Mouse (Mus musculus) neural tube, embryonic 13.5 days (tissue): Measurements from ENCODE around the gene Taldo1. TPM values are rescaled to one million over a fixed set of nuclear protein-coding genes. Genes with fewer than 3 reads are reported as not detected.
A peak's percentile ranks its signal among the peaks of the same experiment; 100 is the strongest.

Source experiments
- ATAC-seq: fragments of 200-750 bp; cut with Nextera tagmentation; 2 replicates; pipeline ENCODE4 v1.8.0; 2017; ENCODE audit warnings: low read depth, mild to moderate bottlenecking, moderate TSS enrichment, moderate library complexity
- H3K27ac ChIP-seq: fragments of 300-500 bp; sonication (generic); replicated peaks from 2 replicates; pipeline ENCODE4 v1.5.1; 2015; ENCODE audit warnings: moderate library complexity, mild to moderate bottlenecking, inconsistent platforms
- H3K27me3 ChIP-seq: fragments of 300-500 bp; sonication (generic); 2 replicates; pipeline ENCODE4 v1.6.1; 2015; ENCODE audit warnings: mild to moderate bottlenecking, inconsistent platforms
- H3K36me3 ChIP-seq: fragments of 300-500 bp; sonication (generic); 2 replicates; pipeline ENCODE4 v1.6.1; 2015; ENCODE audit warnings: mild to moderate bottlenecking, inconsistent platforms
- H3K4me1 ChIP-seq: fragments of 300-500 bp; sonication (generic); replicated peaks from 2 replicates; pipeline ENCODE4 v1.6.1; 2015; ENCODE audit warnings: inconsistent platforms
- H3K4me2 ChIP-seq: fragments of 300-500 bp; sonication (generic); 2 replicates; pipeline ENCODE4 v1.6.1; 2015; ENCODE audit warnings: inconsistent platforms, mild to moderate bottlenecking, moderate library complexity
- H3K4me3 ChIP-seq: fragments of 300-500 bp; sonication (generic); 2 replicates; pipeline ENCODE4 v1.5.1; 2015; ENCODE audit warnings: mild to moderate bottlenecking, inconsistent platforms
- H3K9ac ChIP-seq: fragments of 300-500 bp; sonication (generic); 2 replicates; pipeline ENCODE4 v1.6.1; 2015; ENCODE audit warnings: moderate library complexity, mild to moderate bottlenecking, inconsistent platforms
- H3K9me3 ChIP-seq: fragments of 300-500 bp; sonication (generic); 2 replicates; pipeline ENCODE4 v1.6.1; 2016; ENCODE audit warnings: inconsistent platforms
- WGBS: fragments of 180-500 bp; shearing (Covaris S2); methylation state at CpG from one replicate; pipeline ENCODE4 v1.1.7; 2015; 5-methylcytosine and 5-hydroxymethylcytosine counted together
- polyA plus RNA-seq: library from polyadenylated mRNA; unstranded; fragments of >200 nt; fragmentation: Nextera tagmentation; extraction: Ambion mirVana; gene quantifications from 2 replicates; pipeline ENCODE4 v1.2.1, GENCODE M21; 2015

Gene Taldo1
- polyA plus RNA-seq, 1 experiment from 2014 or later: 340 TPM

DNA sequence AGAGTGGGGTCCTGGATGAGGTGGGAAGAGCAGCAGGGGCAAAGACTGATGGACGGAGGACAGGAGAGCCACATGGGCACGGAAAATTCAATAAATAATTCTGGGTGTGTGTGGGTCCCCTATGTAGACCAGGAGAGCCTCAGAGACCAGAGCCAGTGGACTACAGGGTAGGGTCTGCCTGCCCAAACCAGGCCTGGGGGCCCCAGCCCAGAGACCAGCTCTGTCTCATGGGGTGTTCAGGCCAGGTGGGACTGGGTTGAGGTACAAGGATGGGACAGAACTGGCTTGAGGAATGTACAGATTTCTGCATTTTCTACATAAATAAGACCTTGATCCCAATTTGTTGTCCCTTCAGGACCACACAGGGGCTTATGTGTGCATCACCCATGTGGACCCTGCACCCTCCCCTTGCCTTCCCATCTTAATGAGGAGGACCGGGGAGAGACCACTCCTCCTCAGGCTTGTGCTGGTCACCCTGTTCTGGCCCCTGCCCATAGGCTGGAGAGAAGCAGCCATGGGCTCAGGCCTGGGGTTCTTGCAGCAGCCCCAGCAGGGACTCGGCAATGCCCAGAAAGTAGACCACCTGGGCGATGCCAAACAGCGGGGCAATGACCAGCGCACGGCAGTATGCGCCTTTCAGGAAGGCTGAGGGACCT, 38.7 kb downstream of the Taldo1 start:
- Histone ChIP-seq H3K27me3 (no peaks in the 10 kb centered on the region), H3K4me2 (no peak overlapping the region), H3K27ac (no peak overlapping the region), H3K9me3 (no peaks in the 10 kb centered on the region), H3K9ac (no peak overlapping the region), H3K4me3 (no peak overlapping the region), H3K36me3 (peaks cover 55% of the 10 kb centered on the region), H3K4me1 (peaks cover 58% of the 10 kb centered on the region)
- 94% methylated on average over 9 of the region's 9 CpGs for WGBS
- no peak for ATAC-seq

DNA sequence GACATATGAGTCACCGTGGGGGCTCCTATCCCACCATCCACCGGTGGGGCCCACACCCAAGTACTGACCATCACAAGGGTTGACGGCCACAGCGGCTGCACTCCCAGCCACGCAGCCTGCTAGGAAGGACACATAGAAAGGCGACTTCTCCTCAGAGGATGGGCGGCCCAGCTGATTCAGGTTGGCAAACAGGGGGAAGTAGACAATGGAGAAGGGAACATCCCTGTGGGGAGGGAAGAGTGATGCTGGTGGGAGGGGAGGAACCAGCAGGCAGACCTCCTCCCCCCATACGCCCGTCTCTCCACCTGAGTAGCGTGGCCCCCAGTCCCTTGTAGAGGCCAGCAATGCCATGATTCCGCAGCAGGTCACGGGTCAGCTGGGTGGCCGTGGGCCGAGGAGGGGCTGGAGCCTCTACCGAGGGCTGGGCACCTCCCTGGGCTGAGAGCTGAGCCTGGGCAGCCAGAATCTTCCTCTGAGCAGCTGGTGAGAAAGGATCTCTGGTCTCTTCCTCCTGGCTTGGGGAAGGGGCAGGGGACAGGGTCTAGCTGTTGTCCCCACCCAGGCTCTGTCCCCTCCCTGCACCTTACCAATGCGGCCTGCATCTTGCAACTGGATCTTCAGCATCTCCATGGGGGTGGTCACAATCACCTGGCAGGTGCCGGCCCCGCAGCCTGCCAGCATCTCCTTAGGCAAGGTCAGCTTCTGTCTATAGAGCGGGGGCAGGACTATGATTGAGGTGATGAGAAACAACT, 39.6 kb downstream of the Taldo1 start:
- H3K4me2 ChIP-seq: no peak overlapping the region
- H3K27me3 ChIP-seq: no peaks in the 10 kb centered on the region
- H3K4me3 ChIP-seq: no peak overlapping the region
- no peak for ATAC-seq
- H3K9me3 ChIP-seq: no peaks in the 10 kb centered on the region
- H3K27ac ChIP-seq: no peak overlapping the region
- peaks cover 67% of the 10 kb centered on the region for H3K4me1 ChIP-seq
- H3K36me3 ChIP-seq: peaks cover 51% of the 10 kb centered on the region
- H3K9ac ChIP-seq: no peak overlapping the region
- WGBS: 94% methylated on average over 19 of the region's 19 CpGs

DNA sequence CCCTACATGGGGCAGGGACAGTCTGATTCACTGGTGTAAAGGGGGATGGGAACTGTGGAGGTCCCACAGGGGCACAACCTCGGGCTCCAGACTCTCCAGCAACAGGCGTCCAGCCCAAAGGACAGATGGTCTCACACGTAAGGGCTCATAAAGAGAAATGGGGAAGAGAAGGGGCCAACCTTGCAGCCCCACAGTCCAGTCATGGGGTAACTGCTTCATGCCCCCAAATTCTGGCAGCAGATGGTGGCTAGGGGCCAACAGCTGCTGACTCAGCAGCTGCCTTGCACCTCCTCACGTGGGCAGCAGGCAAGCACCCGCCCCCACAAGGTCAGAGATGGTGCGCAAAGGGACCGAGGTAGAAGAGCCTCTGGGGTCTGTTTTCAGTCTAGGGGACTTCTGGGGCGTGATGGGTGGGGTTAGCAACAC, 40.2 kb downstream of the Taldo1 start:
- no peak for ATAC-seq
- H3K4me1 ChIP-seq: peaks cover 73% of the 10 kb centered on the region
- H3K9me3 ChIP-seq: no peaks in the 10 kb centered on the region
- H3K27ac ChIP-seq: no peak overlapping the region
- 86% methylated on average over 8 of the region's 8 CpGs for WGBS
- H3K27me3 ChIP-seq: no peaks in the 10 kb centered on the region
- H3K36me3 ChIP-seq: peaks cover 45% of the 10 kb centered on the region
- 0 out of 2 replicates have a peak overlapping the region, but pooled peaks have one; percentile 86 for H3K9ac ChIP-seq
- H3K4me2 ChIP-seq: no peak overlapping the region
- no peak overlapping the region for H3K4me3 ChIP-seq

DNA sequence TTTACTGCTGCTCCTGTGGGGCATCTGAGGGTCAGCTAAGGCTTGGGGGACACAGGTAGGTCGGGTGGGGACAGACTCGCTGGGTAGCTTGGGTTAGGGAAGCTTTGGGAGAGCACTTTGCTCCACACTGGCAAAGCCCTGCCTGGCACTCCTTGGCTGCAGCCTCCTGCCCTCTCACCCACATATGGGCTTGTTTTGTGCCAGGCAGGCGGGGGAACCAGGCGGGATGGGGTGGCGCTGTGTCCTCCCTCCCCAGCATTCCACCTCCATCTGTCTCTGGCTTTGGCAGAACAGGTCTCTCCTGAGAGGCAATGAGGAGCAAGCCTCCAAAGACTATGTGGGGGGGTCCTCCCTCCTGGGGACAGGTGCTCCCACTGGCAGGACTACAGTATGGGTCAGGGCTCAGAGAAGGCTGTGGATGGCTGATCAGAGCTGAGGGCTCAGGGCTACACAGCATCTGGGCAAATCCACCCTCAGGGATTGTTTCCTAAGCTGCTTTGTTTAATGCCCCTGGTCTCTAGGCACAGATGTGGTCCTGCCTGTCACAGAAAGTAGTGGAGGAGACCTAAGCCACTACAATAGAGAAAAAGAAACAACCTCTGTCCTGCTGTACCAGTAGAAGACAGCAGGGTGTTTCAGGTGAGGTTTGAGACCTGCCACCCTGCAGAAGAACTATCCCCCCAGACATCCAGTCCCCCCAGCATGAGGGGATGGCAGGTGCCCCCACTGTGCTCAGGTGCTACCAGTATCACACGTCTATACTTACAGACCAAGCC, 40.9 kb downstream of the Taldo1 start:
- WGBS: 86% methylated on average over 6 of the region's 6 CpGs
- H3K27ac ChIP-seq: no peak overlapping the region
- no peak for ATAC-seq

GRCm38 (mm10) chr7:141433517-141434400, 41.8 kb downstream of the Taldo1 start:
- Histone ChIP-seq H3K4me3 (peak overlapping the region; percentile 64), H3K27me3 (no peaks in the 10 kb centered on the region), H3K27ac (peak overlapping the region; percentile 86), H3K36me3 (peaks cover 40% of the 10 kb centered on the region), H3K9ac (peak overlapping the region; percentile 86), H3K4me1 (peaks cover 69% of the 10 kb centered on the region), H3K4me2 (peak overlapping the region; percentile 95), H3K9me3 (no peaks in the 10 kb centered on the region)
- no peak for ATAC-seq
- 75% methylated on average over 15 of the region's 15 CpGs for WGBS

More for the DNA sequence above, 40.9 kb downstream of the Taldo1 start:
- Histone ChIP-seq H3K36me3 (peaks cover 40% of the 10 kb centered on the region), H3K27me3 (no peaks in the 10 kb centered on the region), H3K4me2 (peak overlapping the region; percentile 95), H3K4me1 (peaks cover 77% of the 10 kb centered on the region), H3K9ac (peak overlapping the region; percentile 86), H3K4me3 (peak overlapping the region; percentile 64; the same call in 1 of the 2 replicates), H3K9me3 (no peaks in the 10 kb centered on the region)

DNA sequence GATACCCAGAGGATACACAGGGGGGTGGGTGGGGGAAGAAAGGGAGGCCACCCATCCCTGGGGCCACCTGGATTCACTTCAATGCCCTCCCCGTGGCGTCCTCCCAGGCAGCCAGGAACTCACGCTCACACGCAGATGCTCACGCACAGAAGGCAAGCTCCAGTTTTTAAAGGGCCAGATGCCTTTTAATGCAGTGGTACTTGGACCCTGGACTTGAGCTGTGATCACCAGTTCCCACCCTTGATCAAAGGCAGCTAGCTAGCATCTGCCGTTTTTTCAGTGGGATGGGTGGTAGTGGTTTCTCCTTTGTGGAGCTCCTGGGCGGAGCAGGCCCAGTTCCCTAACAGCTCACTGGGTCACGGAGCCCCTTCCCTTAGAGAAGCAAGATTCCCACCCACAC, 42.5 kb downstream of the Taldo1 start:
- Histone ChIP-seq H3K9me3 (no peaks in the 10 kb centered on the region), H3K4me1 (peaks cover 62% of the 10 kb centered on the region), H3K4me3 (peak overlapping the region; percentile 64), H3K4me2 (peak overlapping the region; percentile 95), H3K9ac (peak overlapping the region; percentile 86), H3K36me3 (peaks cover 40% of the 10 kb centered on the region), H3K27ac (peak overlapping the region; percentile 86), H3K27me3 (no peaks in the 10 kb centered on the region)
- WGBS: 9% methylated on average over 8 of the region's 8 CpGs
- ATAC-seq: 0 out of 2 replicates have a peak, but pooled peaks have one; percentile 9

GRCm38 (mm10) chr7:141435129-141435855, 43.3 kb downstream of the Taldo1 start:
- ATAC-seq: 0 out of 2 replicates have a peak, but pooled peaks have one; percentile 2
- Histone ChIP-seq H3K27ac (peak overlapping the region; percentile 86), H3K9me3 (no peaks in the 10 kb centered on the region), H3K4me3 (peak overlapping the region; percentile 64), H3K4me2 (peak overlapping the region; percentile 95), H3K27me3 (no peaks in the 10 kb centered on the region), H3K9ac (peak overlapping the region; percentile 86), H3K4me1 (peaks cover 54% of the 10 kb centered on the region), H3K36me3 (peaks cover 36% of the 10 kb centered on the region)
- whole genome bisulfite sequencing: 3% methylated on average over 17 of the region's 17 CpGs

DNA sequence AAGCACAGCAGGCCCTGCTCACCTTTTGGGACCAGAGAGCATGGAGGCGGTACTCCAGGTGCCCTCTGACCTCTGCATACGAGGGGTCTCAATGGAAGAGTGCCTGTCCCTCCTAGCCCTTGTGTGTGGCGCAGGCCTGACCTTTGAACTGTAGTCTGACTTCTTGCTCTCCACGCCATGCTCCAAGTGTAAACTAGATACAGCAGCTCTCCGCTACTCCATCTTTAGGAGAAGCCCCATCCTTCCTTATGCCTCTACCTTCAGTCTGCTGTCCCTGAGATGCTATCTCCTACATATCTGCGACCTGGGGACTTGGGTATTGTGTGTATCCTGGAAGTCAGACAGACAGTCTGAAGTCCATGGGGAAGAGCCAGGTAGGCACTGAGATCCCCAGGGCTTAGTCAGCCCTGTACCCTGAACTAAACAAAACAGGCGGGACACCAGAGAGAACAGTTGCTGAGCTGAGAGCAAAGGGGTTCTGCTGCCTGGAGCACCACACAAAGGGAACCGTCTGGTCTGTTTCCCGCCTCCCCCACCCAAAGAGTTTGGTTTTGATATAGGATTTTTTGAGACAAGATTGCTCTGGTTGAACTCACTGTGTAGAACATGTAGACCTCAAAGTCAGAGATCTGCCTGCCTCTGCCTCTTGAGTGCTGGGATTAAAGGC, 44.0 kb downstream of the Taldo1 start:
- Histone ChIP-seq H3K4me3 (peak overlapping the region; percentile 64; the same call in 1 of the 2 replicates), H3K27me3 (no peaks in the 10 kb centered on the region), H3K4me1 (peaks cover 60% of the 10 kb centered on the region), H3K9me3 (no peaks in the 10 kb centered on the region), H3K4me2 (peak overlapping the region; percentile 95), H3K9ac (peak overlapping the region; percentile 89; the same call in 1 of the 2 replicates), H3K36me3 (peaks cover 29% of the 10 kb centered on the region), H3K27ac (peak overlapping the region; percentile 86; the same call in 1 of the 2 replicates)
- ATAC-seq: no peak
- 78% methylated on average over 9 of the region's 9 CpGs for WGBS

- no peak for ATAC-seq
- H3K4me1 ChIP-seq: peaks cover 62% of the 10 kb centered on the region
- peak overlapping the region; percentile 95 for H3K4me2 ChIP-seq
- peak overlapping the region; percentile 64 for H3K4me3 ChIP-seq
- H3K9ac ChIP-seq: peak overlapping the region; percentile 89
- 49% methylated on average over 2 of the region's 2 CpGs for WGBS
- H3K27ac ChIP-seq: peak overlapping the region; percentile 82; the same call in 1 of the 2 replicates
- no peaks in the 10 kb centered on the region for H3K27me3 ChIP-seq
- peaks cover 24% of the 10 kb centered on the region for H3K36me3 ChIP-seq
- no peaks in the 10 kb centered on the region for H3K9me3 ChIP-seq
Measured at GRCm38 (mm10) chr7:141436523-141436892, 44.5 kb downstream of the Taldo1 start.
